Mouse (Mus musculus) left cerebral cortex, postnatal 25 days (tissue): ENCODE measurements around the gene Nt5c2. TPM values are rescaled to one million over a fixed set of nuclear protein-coding genes. Genes with fewer than 3 reads are reported as not detected.

Experiments
- DNase-seq, 2 experiments: peaks; one replicate each; pipeline ENCODE4 v3.0.0; 2022; ENCODE audit warnings: low spot score in 2 of 2, mixed read lengths in 1 of 2
- intact Hi-C: fragments of 180-260 bp; cut with DNase I; formaldehyde crosslinking; loops from one replicate; pipeline ENCODE4 v1.15.1; 2025
- total RNA-seq, 2 experiments: library from RNA; stranded (reverse); gene quantifications; 2 replicates each; pipeline ENCODE4 v1.2.3; 2021

Gene Nt5c2
- total RNA-seq, 2 experiments from 2014 or later, result 73.0 to 74.4 TPM

- DNase-seq, result no peak
- intact Hi-C loops, result no loop called here
These were observed 58.5 kb downstream of the Nt5c2 start for GRCm38 (mm10) chr19:46956410-46956809.

- intact Hi-C loops, result no loop called here
- peak in 1 of 2 experiments; percentile 82 for DNase-seq
These were observed 59.3 kb downstream of the Nt5c2 start for GRCm38 (mm10) chr19:46955630-46956029.

- DNase-seq, result no peak
- intact Hi-C loops, result no loop called here
These were observed 61.4 kb downstream of the Nt5c2 start for GRCm38 (mm10) chr19:46953536-46953935.

- intact Hi-C loops, result no loop called here
- no peak for DNase-seq
These were observed 62.0 kb downstream of the Nt5c2 start for GRCm38 (mm10) chr19:46952986-46953385.

- DNase-seq, result peak in 1 of 2 experiments; percentile 25
- intact Hi-C loops, result no loop called here
These were observed 70.6 kb downstream of the Nt5c2 start for GRCm38 (mm10) chr19:46944341-46944740.

GRCm38 (mm10) chr19:46937173-46937572 lies 77.8 kb downstream of the Nt5c2 start:
- intact Hi-C loops, result no loop called here
- peak in 1 of 2 experiments; percentile 13 for DNase-seq

GRCm38 (mm10) chr19:46934025-46934424 lies 80.9 kb downstream of the Nt5c2 start:
- peak in 1 of 2 experiments; percentile 30 for DNase-seq
- intact Hi-C loops, result no loop called here

- DNase-seq, result no peak
- intact Hi-C loops, result no loop called here
These were observed 82.3 kb downstream of the Nt5c2 start for GRCm38 (mm10) chr19:46932608-46933007.

- intact Hi-C loops, result no loop called here
- DNase-seq, result no peak
These were observed 84.9 kb downstream of the Nt5c2 start for GRCm38 (mm10) chr19:46930026-46930425.

GRCm38 (mm10) chr19:46929044-46929587 lies 85.8 kb downstream of the Nt5c2 start:
- intact Hi-C loops, result no loop called here
- DNase-seq, result peak in 1 of 2 experiments; percentile 43

- no peak for DNase-seq
- intact Hi-C loops, result no loop called here
These were observed 86.8 kb downstream of the Nt5c2 start for GRCm38 (mm10) chr19:46928136-46928535.

GRCm38 (mm10) chr19:46926951-46927350 lies 88.0 kb downstream of the Nt5c2 start:
- intact Hi-C loops, result no loop called here
- no peak for DNase-seq

- DNase-seq, result no peak
- intact Hi-C loops, result no loop called here
These were observed 88.6 kb downstream of the Nt5c2 start for GRCm38 (mm10) chr19:46926357-46926756.

GRCm38 (mm10) chr19:46920571-46920970 lies 94.4 kb downstream of the Nt5c2 start:
- intact Hi-C loops, result no loop called here
- no peak for DNase-seq

- intact Hi-C loops, result no loop called here
- DNase-seq, result no peak
These were observed 99.4 kb downstream of the Nt5c2 start for GRCm38 (mm10) chr19:46915406-46916080.

- intact Hi-C loops, result no loop called here
- DNase-seq, result no peak
These were observed 101.3 kb downstream of the Nt5c2 start for GRCm38 (mm10) chr19:46913626-46914025.

- intact Hi-C loops, result no loop called here
- no peak for DNase-seq
These were observed 103.5 kb downstream of the Nt5c2 start for GRCm38 (mm10) chr19:46911492-46911891.

GRCm38 (mm10) chr19:46908977-46909376 lies 106.0 kb downstream of the Nt5c2 start:
- intact Hi-C loops, result loop anchor here (2.0 kb wide), 1 partner anchor 54 kb away; no protein-coding TSS in a partner anchor
- peak; percentile 57 to 84 for DNase-seq

GRCm38 (mm10) chr19:46908207-46908606 lies 106.7 kb downstream of the Nt5c2 start:
- intact Hi-C loops, result loop anchor here (2.0 kb wide), 1 partner anchor 55 kb away; no protein-coding TSS in a partner anchor
- no peak for DNase-seq

- intact Hi-C loops, result no loop called here
- DNase-seq, result no peak
These were observed 109.0 kb downstream of the Nt5c2 start for GRCm38 (mm10) chr19:46905971-46906370.

GRCm38 (mm10) chr19:46905383-46905782 lies 109.6 kb downstream of the Nt5c2 start:
- no peak for DNase-seq
- intact Hi-C loops, result no loop called here
